Mouse (Mus musculus) yolk sac, embryonic 10.5 days (tissue): ENCODE measurements around the gene Gm21996.
"Not testable (repeated sequence)": the region's sequence is repeated elsewhere in the genome, so short reads cannot be mapped to it uniquely, and the experiment has no call there.

ENCODE experiments used
- DNase-seq: peaks from one replicate; pipeline ENCODE4 v3.0.0-alpha.2; 2017; ENCODE audit warnings: low spot score

The Gm21996 gene

DNA sequence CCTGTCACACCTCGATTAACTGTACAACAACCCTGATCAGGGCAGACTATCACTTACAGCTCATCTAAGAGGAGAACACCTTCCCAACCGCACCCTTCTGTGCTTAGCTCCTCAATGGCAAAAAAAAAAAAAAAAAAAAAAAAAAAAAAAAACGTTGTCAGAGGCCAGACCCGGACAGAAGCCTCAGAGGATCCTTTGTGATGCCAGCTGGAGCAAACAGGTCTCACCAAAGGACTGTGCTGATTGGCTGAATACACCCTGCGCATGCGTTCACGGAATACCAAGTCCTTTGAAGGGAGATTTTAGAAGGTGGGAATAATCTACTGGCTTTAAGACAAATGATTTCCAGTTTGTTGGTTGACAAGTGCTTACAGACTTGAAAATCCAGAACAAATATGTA lies at the start of gene Gm21996:
Gene Gm21996 (minus strand): TSS at position 101 of the 400 bp plus-strand sequence.
- not testable (repeated sequence) for DNase-seq
